Mouse (Mus musculus): ENCODE results near the gene P2rx3. TPM values are rescaled to one million over a fixed set of nuclear protein-coding genes. Genes with fewer than 3 reads are reported as not detected.

The P2rx3 gene
- polyA plus RNA-seq, 1 experiment from 2014 or later, result 0.87 TPM

- no peak overlapping the region for H3K9ac ChIP-seq
- ATAC-seq (ENCODE audit: insufficient number of reproducible peaks, low FRiP score), result no peak
- H3K4me1 ChIP-seq (replicated peaks), result no peaks in the 10 kb centered on the region
- no peak overlapping the region for H3K27ac ChIP-seq (ENCODE audit: poor library complexity, severe bottlenecking)
- WGBS, result 82% methylated on average over 8 of the region's 8 CpGs
- H3K27me3 ChIP-seq (replicated peaks), result no peaks in the 10 kb centered on the region
- no peak overlapping the region for H3K4me3 ChIP-seq
- peaks cover 88% of the 10 kb centered on the region for H3K36me3 ChIP-seq
- H3K9me3 ChIP-seq (replicated peaks), result no peaks in the 10 kb centered on the region
- no peak overlapping the region for H3K4me2 ChIP-seq
Measured at GRCm38 (mm10) chr2:84951027-84951426, 86.2 kb downstream of the P2rx3 start.

DNA sequence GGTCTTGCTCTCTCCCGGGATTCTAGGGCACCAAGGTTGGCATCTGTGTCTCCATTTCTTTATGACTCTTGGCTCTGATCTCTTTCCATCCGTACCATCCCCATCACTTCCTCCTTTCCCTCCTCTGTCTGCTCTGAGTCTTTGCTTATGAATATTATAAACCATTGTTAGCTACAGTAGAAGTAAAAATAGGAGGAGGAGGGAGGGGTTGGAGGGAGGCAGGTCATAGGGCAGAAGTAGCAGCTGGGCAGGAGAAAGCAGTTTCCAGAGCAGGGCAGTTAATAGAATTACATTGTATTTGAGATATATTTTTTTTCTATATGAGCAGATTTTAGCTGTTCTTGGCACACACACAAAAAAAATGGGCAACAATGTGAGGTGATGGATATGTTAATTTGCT lies 88.5 kb downstream of the P2rx3 start:
- H3K9me3 ChIP-seq (replicated peaks), result no peaks in the 10 kb centered on the region
- no peaks in the 10 kb centered on the region for H3K27me3 ChIP-seq (replicated peaks)
- no peak overlapping the region for H3K4me3 ChIP-seq
- ATAC-seq (ENCODE audit: insufficient number of reproducible peaks, low FRiP score), result no peak
- no peak overlapping the region for H3K9ac ChIP-seq
- H3K27ac ChIP-seq (ENCODE audit: poor library complexity, severe bottlenecking), result no peak overlapping the region
- H3K36me3 ChIP-seq, result peaks cover 88% of the 10 kb centered on the region
- H3K4me1 ChIP-seq (replicated peaks), result no peaks in the 10 kb centered on the region
- no peak overlapping the region for H3K4me2 ChIP-seq
- WGBS, result 81% methylated on average over 2 of the region's 2 CpGs

Other genes starting within 250 kb of the P2rx3 start
- gene Ube2l6, start 238.6 kb downstream of the P2rx3 start, polyA plus RNA-seq (2016; fragmentation: Nextera tagmentation; extraction: Ambion mirVana), result 90.0 and 95.3 TPM in 2 replicates
- gene Smtnl1, start 214.8 kb downstream of the P2rx3 start, polyA plus RNA-seq (2016; fragmentation: Nextera tagmentation; extraction: Ambion mirVana), result 0.17 and 0.43 TPM in 2 replicates
- gene Timm10, start 210.5 kb downstream of the P2rx3 start, polyA plus RNA-seq (2016; fragmentation: Nextera tagmentation; extraction: Ambion mirVana), result 62.2 and 65.6 TPM in 2 replicates
- gene Slc43a1, start 198.6 kb downstream of the P2rx3 start, polyA plus RNA-seq (2016; fragmentation: Nextera tagmentation; extraction: Ambion mirVana), result 21.8 and 23.0 TPM in 2 replicates
- gene Rtn4rl2, start 150.8 kb downstream of the P2rx3 start, polyA plus RNA-seq (2016; fragmentation: Nextera tagmentation; extraction: Ambion mirVana), result 0.67 and 1.2 TPM in 2 replicates
- 33.6 and 35.0 TPM in 2 replicates for gene Slc43a3, start 100.9 kb downstream of the P2rx3 start, polyA plus RNA-seq (2016; fragmentation: Nextera tagmentation; extraction: Ambion mirVana)
- gene Prg2, start 57.0 kb downstream of the P2rx3 start, polyA plus RNA-seq (2016; fragmentation: Nextera tagmentation; extraction: Ambion mirVana), result 0.39 and 3.1 TPM in 2 replicates
- gene Prg3, start 49.2 kb downstream of the P2rx3 start, polyA plus RNA-seq (2016; fragmentation: Nextera tagmentation; extraction: Ambion mirVana), result 0.49 TPM in 1 of 2 replicates, not detected in the other
- gene Ssrp1, start 228 bp downstream of the P2rx3 start, polyA plus RNA-seq (2016; fragmentation: Nextera tagmentation; extraction: Ambion mirVana), result 146 and 151 TPM in 2 replicates
- 33.2 and 36.6 TPM in 2 replicates for gene Tnks1bp1, start 10.6 kb upstream of the P2rx3 start, polyA plus RNA-seq (2016; fragmentation: Nextera tagmentation; extraction: Ambion mirVana)
- gene Aplnr, start 98.8 kb upstream of the P2rx3 start, polyA plus RNA-seq (2016; fragmentation: Nextera tagmentation; extraction: Ambion mirVana), result 8.5 and 8.6 TPM in 2 replicates
- gene Lrrc55, start 159.7 kb upstream of the P2rx3 start, polyA plus RNA-seq (2016; fragmentation: Nextera tagmentation; extraction: Ambion mirVana), result 0.18 and 0.22 TPM in 2 replicates

All from heart, embryonic 12.5 days (tissue).